Mouse (Mus musculus) forebrain, postnatal 0 days (tissue): ENCODE results near the gene Pcnx. TPM values are rescaled to one million over a fixed set of nuclear protein-coding genes. Genes with fewer than 3 reads are reported as not detected.
A peak's percentile ranks its signal among the peaks of the same experiment; 100 is the strongest.

ENCODE experiments used
- ATAC-seq: fragments of 200-750 bp; cut with Nextera tagmentation; 2 replicates; pipeline ENCODE4 v1.8.0; 2017; ENCODE audit warnings: mild to moderate bottlenecking, moderate library complexity
- DNase-seq: peaks from one replicate; pipeline ENCODE4 v3.0.0-alpha.2; 2015
- H3K27ac ChIP-seq: fragments of 300-500 bp; sonication (generic); 2 replicates; pipeline ENCODE4 v1.5.1; 2014; ENCODE audit warnings: low read depth, mild to moderate bottlenecking, antibody characterized with exemption, low read length, moderate library complexity, mixed read lengths
- H3K27me3 ChIP-seq: fragments of 300-500 bp; sonication (generic); 2 replicates; pipeline ENCODE4 v1.6.1; 2014; ENCODE audit warnings: mild to moderate bottlenecking, low read length, mixed read lengths; ENCODE audit not compliant: insufficient read depth
- H3K36me3 ChIP-seq: fragments of 300-500 bp; sonication (generic); 2 replicates; pipeline ENCODE4 v1.6.1; 2014; ENCODE audit warnings: mild to moderate bottlenecking, moderate library complexity; ENCODE audit not compliant: insufficient read depth
- H3K4me1 ChIP-seq: fragments of 300-500 bp; sonication (generic); 2 replicates; pipeline ENCODE4 v1.6.1; 2014; ENCODE audit warnings: antibody characterized with exemption; ENCODE audit not compliant: insufficient read depth
- H3K4me2 ChIP-seq: fragments of 300-500 bp; sonication (generic); 2 replicates; pipeline ENCODE4 v1.6.1; 2014; ENCODE audit warnings: low read depth, mild to moderate bottlenecking, moderate library complexity
- H3K4me3 ChIP-seq: fragments of 300-500 bp; sonication (generic); 2 replicates; pipeline ENCODE4 v1.5.1; 2014; ENCODE audit warnings: low read depth, low read length, mixed read lengths
- H3K9ac ChIP-seq: fragments of 300-500 bp; sonication (generic); 2 replicates; pipeline ENCODE4 v1.6.1; 2014; ENCODE audit warnings: mild to moderate bottlenecking
- H3K9me3 ChIP-seq: fragments of 300-500 bp; sonication (generic); 2 replicates; pipeline ENCODE4 v1.6.1; 2016; ENCODE audit warnings: low read length
- CTCF ChIP-seq: sonication (generic); IDR thresholded peaks from 2 replicates; pipeline ENCODE4 v1.5.1; 2016; ENCODE audit warnings: antibody characterized with exemption, control low read depth, low read depth
- WGBS: fragments of 180-500 bp; shearing (Covaris S2); extraction: QIAGEN DNeasy Blood & Tissue Kit; methylation state at CpG from one replicate; pipeline ENCODE4 v1.1.7; 2014; 5-methylcytosine and 5-hydroxymethylcytosine counted together
- polyA plus RNA-seq: library from polyadenylated mRNA; unstranded; fragments of >200 nt; fragmentation: Nextera tagmentation; extraction: Ambion mirVana; gene quantifications from 2 replicates; pipeline ENCODE4 v1.2.1, GENCODE M21; 2015
- total RNA-seq: library from RNA; depleted of rRNA; stranded (reverse); fragments of >200 nt; gene quantifications from 2 replicates; pipeline ENCODE4 v1.2.3, GENCODE M21; 2014

Gene Pcnx
- total and polyA plus RNA-seq, 2 experiments from 2014 or later, result 6.3 to 37.6 TPM

GRCm38 (mm10) chr12:81852977-81853376 lies 6.8 kb upstream of the Pcnx start:
- Histone ChIP-seq H3K4me1 (no peaks in the 10 kb centered on the region), H3K4me3 (no peak overlapping the region), H3K9ac (no peak overlapping the region), H3K4me2 (no peak overlapping the region), H3K27me3 (no peaks in the 10 kb centered on the region), H3K9me3 (no peaks in the 10 kb centered on the region), H3K27ac (0 out of 2 replicates have a peak overlapping the region, but pooled peaks have one; percentile 16), H3K36me3 (no peaks in the 10 kb centered on the region)
- DNase-seq, result peak; percentile 81
- peak; percentile 78 for ATAC-seq
- WGBS, result 61% methylated on average over 14 of the region's 14 CpGs
- TF ChIP-seq CTCF, result no peak

- ATAC-seq (no peak), DNase-seq (no peak)
- 81% methylated on average over 9 of the region's 9 CpGs for WGBS
- Histone ChIP-seq H3K27ac (peak overlapping the region; percentile 35; the same call in 1 of the 2 replicates), H3K9ac (no peak overlapping the region), H3K4me3 (no peak overlapping the region), H3K4me1 (0 out of 2 replicates have a peak, but pooled peaks cover 2% of the 10 kb centered on the region), H3K27me3 (no peaks in the 10 kb centered on the region), H3K36me3 (no peaks in the 10 kb centered on the region), H3K9me3 (no peaks in the 10 kb centered on the region), H3K4me2 (no peak overlapping the region)
- TF ChIP-seq CTCF, result no peak
Measured at GRCm38 (mm10) chr12:81853543-81853942, 6.3 kb upstream of the Pcnx start.

DNA sequence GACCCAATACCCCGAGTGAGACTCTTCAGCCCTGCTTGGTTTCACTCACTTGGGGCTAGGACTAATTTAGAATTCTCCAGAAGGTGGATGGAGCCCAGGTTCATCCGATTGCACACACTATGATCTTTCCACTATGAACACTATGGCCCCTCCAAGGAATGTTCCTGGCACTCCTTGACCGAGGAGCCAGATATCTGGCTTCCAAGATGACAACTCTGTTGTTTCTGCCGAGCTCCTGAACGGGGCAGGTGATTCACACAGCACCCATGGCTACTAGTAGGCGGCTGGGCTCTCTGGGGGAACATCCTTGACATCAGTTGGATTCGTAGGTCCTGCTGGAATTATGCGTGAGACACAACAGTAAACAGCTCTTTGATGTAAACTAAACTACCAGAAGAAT lies 4.8 kb upstream of the Pcnx start:
- no peaks in the 10 kb centered on the region for H3K9me3 ChIP-seq
- H3K4me2 ChIP-seq, result no peak overlapping the region
- no peak for TF ChIP-seq CTCF
- H3K27ac ChIP-seq, result no peak overlapping the region
- 84% methylated on average over 8 of the region's 8 CpGs for WGBS
- no peak overlapping the region for H3K4me3 ChIP-seq
- no peak overlapping the region for H3K9ac ChIP-seq
- H3K36me3 ChIP-seq, result no peaks in the 10 kb centered on the region
- ATAC-seq (no peak), DNase-seq (no peak)
- H3K27me3 ChIP-seq, result no peaks in the 10 kb centered on the region
- 0 out of 2 replicates have a peak, but pooled peaks cover 5% of the 10 kb centered on the region for H3K4me1 ChIP-seq

DNA sequence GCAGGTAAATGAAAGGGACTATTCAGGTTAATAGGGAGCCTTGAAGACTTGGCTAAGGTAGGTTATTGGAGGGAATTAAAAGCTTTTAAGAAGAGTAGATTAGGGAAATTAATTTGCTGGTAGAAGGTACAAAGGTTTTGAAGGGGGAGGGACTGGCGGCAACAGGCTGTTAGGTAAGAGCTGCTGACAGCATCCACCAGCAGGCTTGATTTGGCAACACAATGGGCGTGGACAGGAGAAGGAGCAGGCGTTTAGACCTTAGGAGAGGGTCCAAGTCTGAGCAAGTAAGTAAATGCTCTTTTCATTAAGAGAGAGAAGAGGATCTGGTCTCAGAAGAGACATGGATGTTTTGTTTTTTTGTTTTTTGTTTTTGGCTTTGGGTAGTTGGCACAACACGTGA lies 3.1 kb upstream of the Pcnx start:
- Histone ChIP-seq H3K4me2 (no peak overlapping the region), H3K27me3 (no peaks in the 10 kb centered on the region), H3K9ac (no peak overlapping the region), H3K4me3 (no peak overlapping the region), H3K27ac (no peak overlapping the region), H3K4me1 (peaks cover 8% of the 10 kb centered on the region), H3K36me3 (no peaks in the 10 kb centered on the region), H3K9me3 (no peaks in the 10 kb centered on the region)
- 37% methylated on average over 4 of the region's 4 CpGs for WGBS
- no peak for TF ChIP-seq CTCF
- ATAC-seq (no peak), DNase-seq (no peak)

GRCm38 (mm10) chr12:81857251-81857650 lies 2.6 kb upstream of the Pcnx start:
- Histone ChIP-seq H3K9me3 (no peaks in the 10 kb centered on the region), H3K27ac (no peak overlapping the region), H3K4me3 (no peak overlapping the region), H3K27me3 (no peaks in the 10 kb centered on the region), H3K9ac (no peak overlapping the region), H3K4me1 (peaks cover 13% of the 10 kb centered on the region), H3K36me3 (no peaks in the 10 kb centered on the region), H3K4me2 (no peak overlapping the region)
- no peak for TF ChIP-seq CTCF
- ATAC-seq (no peak), DNase-seq (no peak)
- 56% methylated on average over 4 of the region's 4 CpGs for WGBS

GRCm38 (mm10) chr12:81857978-81858569 lies 1.7 kb upstream of the Pcnx start:
- TF ChIP-seq CTCF, result no peak
- WGBS, result 49% methylated on average over 8 of the region's 8 CpGs
- peaks cover 22% of the 10 kb centered on the region for H3K4me1 ChIP-seq
- DNase-seq (peak; percentile 48), ATAC-seq (no peak)
- no peaks in the 10 kb centered on the region for H3K9me3 ChIP-seq
- H3K9ac ChIP-seq, result no peak overlapping the region
- no peak overlapping the region for H3K4me3 ChIP-seq
- H3K27me3 ChIP-seq, result no peaks in the 10 kb centered on the region
- H3K27ac ChIP-seq, result peak overlapping the region; percentile 23; the same call in 1 of the 2 replicates
- no peak overlapping the region for H3K4me2 ChIP-seq
- H3K36me3 ChIP-seq, result no peaks in the 10 kb centered on the region

- under 1% methylated on average over 98 of the region's 107 CpGs for WGBS
Measured at GRCm38 (mm10) chr12:81860308-81861181, 722 bp downstream of the Pcnx start.

More at GRCm38 (mm10) chr12:81860308-81861181, 722 bp downstream of the Pcnx start:
- peak overlapping the region; percentile 95 for H3K27ac ChIP-seq
- H3K36me3 ChIP-seq, result no peaks in the 10 kb centered on the region
- no peaks in the 10 kb centered on the region for H3K9me3 ChIP-seq
- ATAC-seq (peak; percentile 78), DNase-seq (peak; percentile 74)
- H3K4me1 ChIP-seq, result peaks cover 27% of the 10 kb centered on the region
- peak; percentile 32 for TF ChIP-seq CTCF
- H3K4me3 ChIP-seq, result peak overlapping the region; percentile 91
- no peaks in the 10 kb centered on the region for H3K27me3 ChIP-seq
- peak overlapping the region; percentile 92 for H3K9ac ChIP-seq
- peak overlapping the region; percentile 73 for H3K4me2 ChIP-seq
